In the genomic region with DNA sequence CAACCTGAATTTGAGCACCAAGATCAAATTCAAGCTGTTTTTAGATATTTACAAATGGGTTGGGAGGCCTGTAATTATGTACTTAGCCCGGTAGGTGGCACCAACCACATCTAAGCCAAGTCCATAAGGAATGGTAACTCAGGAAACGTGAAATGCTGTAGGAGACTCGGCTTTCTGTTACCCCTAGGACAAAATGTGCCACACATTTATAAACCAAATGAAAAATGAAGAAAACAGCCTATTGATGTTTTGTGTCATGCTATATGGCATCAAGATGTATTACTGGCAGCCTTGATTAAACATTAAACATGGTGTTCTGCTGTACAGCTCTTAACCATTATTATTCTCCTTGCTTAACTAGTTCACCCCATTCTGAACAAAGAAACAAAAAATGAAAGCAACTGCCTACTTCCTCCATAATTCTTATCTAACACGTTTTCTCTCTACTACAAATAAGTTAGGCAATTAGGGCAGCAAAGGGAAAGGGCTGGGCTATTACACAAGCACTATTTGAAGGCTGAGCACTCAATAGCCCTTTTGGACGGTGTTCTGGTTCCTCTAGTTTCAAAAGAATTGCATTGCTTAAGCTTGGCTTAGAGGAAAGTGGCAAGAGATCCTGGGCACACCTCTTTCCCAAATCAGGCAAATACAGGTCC, we compare ENCODE assay signal across 9 mouse cellular contexts. TPM values are rescaled to one million over a fixed set of nuclear protein-coding genes. Genes with fewer than 3 reads are reported as not detected.
DNase-seq lines count a peak whose midpoint lies in the region; ATAC-seq and TF ChIP-seq lines count a peak whose summit lies in the region.
"Had no signal": no experiment of that assay in that cellular context is flagged by ENCODE, and none has a peak within 500 bp of the region (broad histone marks: within the 10 kb centered on the region; RNA-seq: fewer than 3 reads in every experiment).

No protein-coding gene starts in this region.

- intact Hi-C loops in left cerebral cortex, adult 2 months (cut with DNase I): loop anchor here (2.0 to 10.0 kb wide), 3 partner anchors 19 to 889 kb away; no protein-coding TSS in a partner anchor

- H3K27me3 ChIP-seq in cerebellum, adult 2 months (ENCODE audit: control insufficient read depth, insufficient read depth, low read length): no peaks in the 10 kb centered on the region
- H3K27me3 ChIP-seq in hindbrain, embryonic 16.5 days (replicated peaks; ENCODE audit: control insufficient read depth, insufficient read depth, low read length): no peaks in the 10 kb centered on the region

- no peak overlapping the region for H3K4me3 ChIP-seq in cerebellum, adult 2 months (replicated peaks; ENCODE audit: insufficient read depth, low read depth, low read length)
- H3K4me3 ChIP-seq in hindbrain, embryonic 16.5 days (ENCODE audit: low read length): no peak overlapping the region
- H3K4me3 ChIP-seq in left cerebral cortex, adult 2 months: peak overlapping the region; percentile 25; the same call in 1 of the 2 replicates

- peak; percentile 60; the same call in 1 of the 2 replicates for ATAC-seq in hindbrain, embryonic 16.5 days
- ATAC-seq in megakaryocyte progenitor cell, adult 5-6 weeks (replicated peaks; ENCODE audit: poor library complexity): peak; percentile 95

- no peak for TF ChIP-seq POLR2A in cerebellum, adult 2 months (IDR thresholded peaks at IDR 0.05; ENCODE audit: borderline replicate concordance, insufficient read depth, low read length)

- peak overlapping the region; percentile 10; the same call in 1 of the 2 replicates for H3K4me2 ChIP-seq in hindbrain, embryonic 16.5 days (ENCODE audit: low read length)

- H3K4me1 ChIP-seq in cerebellum, adult 2 months (ENCODE audit: control insufficient read depth, insufficient read depth, low read length): peaks cover 3% of the 10 kb centered on the region; the same call in 1 of the 2 replicates
- no peaks in the 10 kb centered on the region for H3K4me1 ChIP-seq in hindbrain, embryonic 16.5 days (ENCODE audit: control insufficient read depth, insufficient read depth, low read depth, low read length)

- WGBS in cerebellum, adult 2 months: 11% methylated on average over 5 of the region's 5 CpGs
- WGBS in hindbrain, embryonic 16.5 days: 13% methylated on average over 5 of the region's 5 CpGs

- no peak overlapping the region for H3K27ac ChIP-seq in cerebellum, adult 2 months (ENCODE audit: insufficient read depth, low read length)
- H3K27ac ChIP-seq in hindbrain, embryonic 16.5 days (ENCODE audit: low read depth, low read length): no peak overlapping the region
- H3K27ac ChIP-seq in left cerebral cortex, adult 2 months: peak overlapping the region; percentile 48; the same call in 1 of the 2 replicates

- H3K36me3 ChIP-seq in hindbrain, embryonic 16.5 days (ENCODE audit: control insufficient read depth, insufficient read depth, low read length): no peaks in the 10 kb centered on the region

- no peaks in the 10 kb centered on the region for H3K9me3 ChIP-seq in hindbrain, embryonic 16.5 days (ENCODE audit: control insufficient read depth, low read length)

- peak; percentile 56; the same call in 1 of the 2 replicates for TF ChIP-seq CTCF in cerebellum, adult 2 months (IDR thresholded peaks at IDR 0.05; ENCODE audit: borderline replicate concordance, insufficient read depth, low read depth, low read length)
- peak; percentile 90 for TF ChIP-seq CTCF in left cerebral cortex, adult 2 months (IDR thresholded peaks at IDR 0.05)

- DNase-seq in gastrocnemius, adult 18-20 months (ENCODE audit: low spot score): peak; percentile 58
- DNase-seq in gastrocnemius, adult 8-10 months (ENCODE audit: low spot score in 2 of 2): no peak
- DNase-seq in cerebellum, adult 2 months: peak; percentile 50 to 60
- peak; percentile 67 for DNase-seq in forelimb bud, embryonic 11.5 days (ENCODE audit: low read depth, low spot score)
- DNase-seq in left cerebral cortex, adult 2 months (ENCODE audit: extremely low spot score in 1 of 2, low spot score in 2 of 2): peak; percentile 26 to 47
- DNase-seq in right cerebral cortex, postnatal 14 days: peak; percentile 12

- H3K9ac ChIP-seq in hindbrain, embryonic 16.5 days (ENCODE audit: low read depth, low read length): no peak overlapping the region

RNA-seq across cellular contexts. Expression of gene Gm6657, which starts 12.0 kb away (rescaled TPM):
- not detected for total RNA-seq in gastrocnemius, adult 18-20 months (2021)
- not detected for total RNA-seq in gastrocnemius, adult 8-10 months (2022)
- polyA plus RNA-seq in cerebellum, adult 2 months (2012; rRNA removed): not detected in 2 replicates
- not detected in 2 replicates for polyA plus RNA-seq in hindbrain, embryonic 16.5 days (2015; fragmentation: Nextera tagmentation; extraction: Ambion mirVana)
- not detected for total RNA-seq in left cerebral cortex, adult 2 months (2021)
- total RNA-seq in megakaryocyte progenitor cell, adult 5-6 weeks (2015): not detected in 2 replicates
- total RNA-seq in megakaryocyte progenitor cell, adult 5-6 weeks (2017): not detected in 2 replicates
- polyA plus RNA-seq: C2C12 had no signal

RNA-seq across cellular contexts. Expression of gene Gphn, which starts 20.1 kb away (rescaled TPM):
- total RNA-seq in gastrocnemius, adult 18-20 months (2021): 10 to 100 TPM; 33.5 to 34.2 TPM
- total RNA-seq in gastrocnemius, adult 8-10 months (2022): 10 to 100 TPM; 31.7 to 37.7 (median 34.3) TPM
- polyA plus RNA-seq in cerebellum, adult 2 months (2012; rRNA removed): 82.5 and 90.5 TPM in 2 replicates
- polyA plus RNA-seq in hindbrain, embryonic 16.5 days (2015; fragmentation: Nextera tagmentation; extraction: Ambion mirVana): 48.7 and 57.1 TPM in 2 replicates
- total RNA-seq in left cerebral cortex, adult 2 months (2021): 10 to 100 TPM; 59.3 to 62.1 TPM
- total RNA-seq in megakaryocyte progenitor cell, adult 5-6 weeks (2015): 12.6 and 17.2 TPM in 2 replicates
- total RNA-seq in megakaryocyte progenitor cell, adult 5-6 weeks (2017): 12.7 and 18.5 TPM in 2 replicates

Comparison
In these comparisons a context has a peak if more than half of its experiments do, and no peak if none do; other contexts are left out.
1. DNase-seq: peak in gastrocnemius, adult 18-20 months (single experiment), cerebellum, adult 2 months (2 of 2), forelimb bud, embryonic 11.5 days (single experiment), left cerebral cortex, adult 2 months (2 of 2) and right cerebral cortex, postnatal 14 days (single experiment); none in gastrocnemius, adult 8-10 months (0 of 2).